Mouse (Mus musculus) left cerebral cortex, postnatal 14 days (tissue): ENCODE data around the gene Pola1. TPM values are rescaled to one million over a fixed set of nuclear protein-coding genes. Genes with fewer than 3 reads are reported as not detected.

Experiments
- DNase-seq, 2 experiments: peaks; one replicate each; pipeline ENCODE4 v3.0.0; 2021 to 2022; ENCODE audit warnings: low spot score in 2 of 2, mixed read lengths in 1 of 2
- intact Hi-C: fragments of 180-260 bp; cut with DNase I; formaldehyde crosslinking; loops from one replicate; pipeline ENCODE4 v1.15.1; 2025
- total RNA-seq, 2 experiments: library from RNA; stranded (reverse); gene quantifications; 2 replicates each; pipeline ENCODE4 v1.2.3; 2021

The Pola1 gene
- total RNA-seq, 2 experiments from 2014 or later, result 6.0 to 7.4 TPM

GRCm38 (mm10) chrX:93294736-93295490 is 337.0 kb downstream of the Pola1 start:
- intact Hi-C loops, result no loop called here
- no peak for DNase-seq

- intact Hi-C loops, result no loop called here
These were observed 339.9 kb downstream of the Pola1 start for GRCm38 (mm10) chrX:93292031-93292430.

GRCm38 (mm10) chrX:93289851-93290380 is 342.0 kb downstream of the Pola1 start:
- intact Hi-C loops, result loop anchor here (5.0 to 10.0 kb wide), 2 partner anchors 175 to 223 kb away; no protein-coding TSS in a partner anchor
- DNase-seq, result no peak

More at GRCm38 (mm10) chrX:93292031-93292430, 339.9 kb downstream of the Pola1 start:
- DNase-seq, result no peak

DNA sequence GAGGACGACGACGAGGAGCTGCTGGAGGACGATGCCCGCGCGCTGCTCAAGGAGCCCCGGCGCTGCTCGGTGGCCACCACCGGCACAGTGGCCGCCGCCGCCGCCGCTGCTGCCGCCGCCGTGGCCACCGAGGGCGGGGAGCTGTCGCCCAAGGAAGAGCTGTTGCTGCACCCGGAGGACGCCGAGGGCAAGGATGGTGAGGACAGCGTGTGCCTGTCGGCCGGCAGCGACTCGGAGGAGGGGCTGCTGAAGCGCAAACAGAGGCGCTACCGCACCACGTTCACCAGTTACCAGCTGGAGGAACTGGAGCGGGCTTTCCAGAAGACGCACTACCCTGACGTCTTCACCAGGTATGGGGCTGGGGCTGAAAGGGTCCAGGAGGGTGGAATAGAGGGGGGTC is 342.9 kb downstream of the Pola1 start:
- no peak for DNase-seq
- intact Hi-C loops, result loop anchor here (5.0 to 10.0 kb wide), 2 partner anchors 176 to 222 kb away; no protein-coding TSS in a partner anchor

GRCm38 (mm10) chrX:93288339-93288738 is 343.6 kb downstream of the Pola1 start:
- DNase-seq, result no peak
- intact Hi-C loops, result loop anchor here (5.0 to 10.0 kb wide), 2 partner anchors 176 to 221 kb away; no protein-coding TSS in a partner anchor

- peak; percentile 58 to 76 for DNase-seq
These were observed 345.6 kb downstream of the Pola1 start, which contains the start of gene Arx for GRCm38 (mm10) chrX:93286291-93286893. Arx (plus strand) TSS chrX:93286445.

GRCm38 (mm10) chrX:93285091-93285490 is 346.9 kb downstream of the Pola1 start:
- intact Hi-C loops, result loop anchor here (5.0 to 10.0 kb wide), 2 partner anchors 180 to 218 kb away; no protein-coding TSS in a partner anchor
- DNase-seq, result no peak

More at GRCm38 (mm10) chrX:93286291-93286893, 345.6 kb downstream of the Pola1 start, which contains the start of gene Arx:
- intact Hi-C loops, result loop anchor here (5.0 to 10.0 kb wide), 2 partner anchors 178 to 219 kb away; no protein-coding TSS in a partner anchor

GRCm38 (mm10) chrX:93281756-93282155 is 350.2 kb downstream of the Pola1 start:
- DNase-seq, result no peak
- intact Hi-C loops, result loop anchor here (10.0 kb wide), 1 partner anchor 183 kb away; no protein-coding TSS in a partner anchor

DNA sequence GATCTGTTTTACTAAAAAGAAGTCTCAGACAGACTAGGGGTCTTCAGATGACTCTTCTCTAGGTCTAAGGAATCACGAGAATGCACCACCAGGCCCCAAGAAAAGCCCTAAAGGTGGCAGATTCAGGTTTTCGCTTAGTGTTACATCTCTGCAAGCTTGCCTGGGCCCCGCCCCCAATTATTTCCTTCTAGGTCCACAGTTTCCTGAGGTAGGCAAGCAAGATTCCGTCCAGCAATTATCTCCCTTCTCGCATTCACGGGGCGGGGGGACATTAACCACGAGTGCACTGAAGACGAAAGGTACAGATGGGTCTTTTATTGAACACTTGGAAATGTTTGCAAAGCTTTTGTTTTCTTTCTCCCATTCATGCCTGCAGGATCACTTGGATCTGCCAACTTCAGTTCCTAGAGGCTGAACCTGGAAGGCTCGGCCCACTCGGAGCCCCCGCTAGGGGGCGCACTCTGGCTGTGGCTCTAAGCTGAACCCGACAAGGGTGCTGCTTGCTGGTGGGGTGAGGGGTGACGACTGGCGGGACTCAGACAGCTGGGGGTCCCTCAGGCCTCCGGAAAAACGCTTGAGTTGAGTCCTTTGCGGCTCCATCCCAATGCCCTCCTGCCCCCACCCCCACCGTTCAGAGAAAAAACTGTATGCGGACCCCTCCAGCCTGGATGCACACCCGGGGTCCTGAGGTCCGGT is 350.8 kb downstream of the Pola1 start:
- intact Hi-C loops, result loop anchor here (10.0 kb wide), 1 partner anchor 184 kb away; no protein-coding TSS in a partner anchor
- peak; percentile 55 to 72 for DNase-seq

- no peak for DNase-seq
- intact Hi-C loops, result loop anchor here (10.0 kb wide), 1 partner anchor 185 kb away; no protein-coding TSS in a partner anchor
These were observed 352.0 kb downstream of the Pola1 start for GRCm38 (mm10) chrX:93279940-93280339.

GRCm38 (mm10) chrX:93275689-93276088 is 356.3 kb downstream of the Pola1 start:
- no peak for DNase-seq
- intact Hi-C loops, result no loop called here

Other genes with a start within 250 kb of the Pola1 start
- 10 to 100 TPM; 44.5 to 44.6 TPM for gene Pcyt1b, start 22.7 kb upstream of the Pola1 start, total RNA-seq
- 10 to 100 TPM; 34.0 to 34.6 TPM for gene Pdk3, start 200.0 kb upstream of the Pola1 start, total RNA-seq